Mouse (Mus musculus): ENCODE measurements around the gene Gm21797. TPM values are rescaled to one million over a fixed set of nuclear protein-coding genes. Genes with fewer than 3 reads are reported as not detected.

Gene Gm21797
- not detected in 2 replicates for polyA plus RNA-seq (2012; rRNA removed)

DNA sequence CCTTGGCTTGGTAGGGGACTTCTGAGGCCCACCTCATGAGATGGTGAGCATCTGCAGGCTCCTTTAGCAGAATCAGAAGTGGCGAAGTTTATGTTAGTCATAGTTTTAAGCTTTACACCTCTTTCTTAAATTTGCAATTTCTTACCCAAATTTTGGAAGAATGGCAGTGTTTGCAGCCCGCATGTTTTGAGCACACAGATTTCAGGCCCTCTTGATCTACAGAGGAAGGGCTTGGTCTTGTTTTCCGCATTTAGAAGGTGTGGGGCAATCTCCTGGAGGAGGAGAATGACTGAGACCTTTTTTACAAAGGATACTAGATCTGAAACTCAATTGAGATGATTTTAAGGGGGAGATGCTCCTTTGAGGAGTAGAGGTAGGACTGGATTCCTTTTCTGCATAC is at the start of gene Gm21797:
TSS of gene Gm21797 (minus strand) at position 101 of the 400 bp plus-strand sequence.

DNA sequence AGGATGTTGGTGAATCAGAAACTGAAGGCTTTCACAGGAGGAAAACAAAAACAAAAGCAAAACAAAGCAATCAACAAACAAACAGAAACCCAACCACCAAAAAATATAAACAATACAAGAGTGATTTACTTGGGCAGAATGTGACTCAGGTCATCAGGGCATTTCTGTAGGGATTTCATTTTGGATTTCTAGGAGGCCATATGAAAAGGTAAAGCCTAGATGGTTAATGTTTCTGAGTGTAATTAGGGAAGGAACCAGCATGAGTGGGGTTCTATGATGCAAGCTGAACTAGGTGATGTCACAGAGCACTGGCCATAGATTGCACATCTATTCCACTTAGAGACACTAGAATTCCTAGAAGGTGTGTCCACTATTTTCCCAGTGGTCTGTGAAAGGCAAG is 29.0 kb upstream of the Gm21797 start, which contains the start of gene Gm20795:
TSS of gene Gm20795 (plus strand) at position 301 of the 400 bp plus-strand sequence.

Other genes starting within 250 kb of the Gm21797 start
- gene Gm21852, start 123.8 kb downstream of the Gm21797 start, polyA plus RNA-seq (2012; rRNA removed), result not detected in 2 replicates
- gene Gm20795, start 29.1 kb upstream of the Gm21797 start, polyA plus RNA-seq (2012; rRNA removed), result not detected in 2 replicates

Measured in central nervous system, embryonic 18 days (tissue).